Mouse (Mus musculus): ENCODE measurements around the gene Stk39.
A peak's percentile ranks its signal among the peaks of the same experiment; 100 is the strongest.

The Stk39 gene

GRCm38 (mm10) chr2:68383964-68384363, 88.1 kb downstream of the Stk39 start:
- no peak for DNase-seq (ENCODE audit: low read depth, low spot score)

- DNase-seq (ENCODE audit: low read depth, low spot score), result no peak
Observed at GRCm38 (mm10) chr2:68382394-68383059, 89.5 kb downstream of the Stk39 start.

- no peak for DNase-seq (ENCODE audit: low read depth, low spot score)
Observed at GRCm38 (mm10) chr2:68381881-68382280, 90.2 kb downstream of the Stk39 start.

- no peak for DNase-seq (ENCODE audit: low read depth, low spot score)
Observed at GRCm38 (mm10) chr2:68381205-68381604, 90.9 kb downstream of the Stk39 start.

- DNase-seq (ENCODE audit: low read depth, low spot score), result no peak
Observed at GRCm38 (mm10) chr2:68379631-68380030, 92.4 kb downstream of the Stk39 start.

- no peak for DNase-seq (ENCODE audit: low read depth, low spot score)
Observed at GRCm38 (mm10) chr2:68378319-68378718, 93.7 kb downstream of the Stk39 start.

- no peak for DNase-seq (ENCODE audit: low read depth, low spot score)
Observed at GRCm38 (mm10) chr2:68377251-68377681, 94.8 kb downstream of the Stk39 start.

GRCm38 (mm10) chr2:68376660-68377059, 95.4 kb downstream of the Stk39 start:
- no peak for DNase-seq (ENCODE audit: low read depth, low spot score)

GRCm38 (mm10) chr2:68374202-68374601, 97.9 kb downstream of the Stk39 start:
- no peak for DNase-seq (ENCODE audit: low read depth, low spot score)

GRCm38 (mm10) chr2:68371912-68372311, 100.2 kb downstream of the Stk39 start:
- no peak for DNase-seq (ENCODE audit: low read depth, low spot score)

GRCm38 (mm10) chr2:68370326-68370725, 101.7 kb downstream of the Stk39 start:
- no peak for DNase-seq (ENCODE audit: low read depth, low spot score)

GRCm38 (mm10) chr2:68369080-68369479, 103.0 kb downstream of the Stk39 start:
- no peak for DNase-seq (ENCODE audit: low read depth, low spot score)

- peak; percentile 74 for DNase-seq (ENCODE audit: low read depth, low spot score)
Observed at GRCm38 (mm10) chr2:68367944-68368343, 104.1 kb downstream of the Stk39 start.

- no peak for DNase-seq (ENCODE audit: low read depth, low spot score)
Observed at GRCm38 (mm10) chr2:68366897-68367193, 105.2 kb downstream of the Stk39 start.

- DNase-seq (ENCODE audit: low read depth, low spot score), result no peak
Observed at GRCm38 (mm10) chr2:68366091-68366896, 105.8 kb downstream of the Stk39 start.

GRCm38 (mm10) chr2:68365504-68365903, 106.6 kb downstream of the Stk39 start:
- DNase-seq (ENCODE audit: low read depth, low spot score), result no peak

- peak; percentile 24 for DNase-seq (ENCODE audit: low read depth, low spot score)
Observed at GRCm38 (mm10) chr2:68364181-68364900, 107.7 kb downstream of the Stk39 start.

- DNase-seq (ENCODE audit: low read depth, low spot score), result no peak
Observed at GRCm38 (mm10) chr2:68363159-68363558, 108.9 kb downstream of the Stk39 start.

- DNase-seq (ENCODE audit: low read depth, low spot score), result peak; percentile 55
Observed at GRCm38 (mm10) chr2:68361701-68362100, 110.4 kb downstream of the Stk39 start.

GRCm38 (mm10) chr2:68350621-68351020, 121.4 kb downstream of the Stk39 start:
- DNase-seq (ENCODE audit: low read depth, low spot score), result peak; percentile 67

GRCm38 (mm10) chr2:68349593-68350383, 122.3 kb downstream of the Stk39 start:
- peak; percentile 85 for DNase-seq (ENCODE audit: low read depth, low spot score)

GRCm38 (mm10) chr2:68348966-68349365, 123.1 kb downstream of the Stk39 start:
- peak; percentile 53 for DNase-seq (ENCODE audit: low read depth, low spot score)
